Mouse (Mus musculus) stomach, postnatal 0 days (tissue): ENCODE measurements around the gene Bbs4.

ENCODE experiments used
- CTCF ChIP-seq: IDR thresholded peaks from 2 replicates; pipeline ENCODE4 v1.5.1; 2016; ENCODE audit warnings: antibody characterized with exemption, low read depth, mild to moderate bottlenecking, moderate library complexity
- EP300 ChIP-seq: optimal IDR thresholded peaks from 2 replicates; pipeline ENCODE3; 2016; ENCODE audit warnings: antibody characterized with exemption

- TF ChIP-seq CTCF (no peak), EP300 (no peak)
Measured at GRCm38 (mm10) chr9:59375626-59376025, 22.3 kb upstream of the Bbs4 start.
